Mouse (Mus musculus) midbrain, embryonic 11.5 days (tissue): ENCODE data around the gene Arhgap24. TPM values are rescaled to one million over a fixed set of nuclear protein-coding genes. Genes with fewer than 3 reads are reported as not detected.

ENCODE experiments used
- ATAC-seq: fragments of 200-750 bp; cut with Nextera tagmentation; 2 replicates; pipeline ENCODE4 v1.8.0; 2017; ENCODE audit warnings: moderate TSS enrichment, moderate library complexity; ENCODE audit not compliant: low FRiP score
- DNase-seq: peaks from one replicate; pipeline ENCODE4 v3.0.0; 2015; ENCODE audit warnings: low spot score; ENCODE audit errors: missing footprints
- H3K27ac ChIP-seq: fragments of 300-500 bp; sonication (generic); 2 replicates; pipeline ENCODE4 v1.5.1; 2014; ENCODE audit warnings: low read depth, low read length
- H3K27me3 ChIP-seq: fragments of 300-500 bp; sonication (generic); 2 replicates; pipeline ENCODE4 v1.6.1; 2014; ENCODE audit warnings: mild to moderate bottlenecking, low read length, moderate library complexity, mixed read lengths; ENCODE audit not compliant: control insufficient read depth, insufficient read depth
- H3K36me3 ChIP-seq: fragments of 300-500 bp; sonication (generic); 2 replicates; pipeline ENCODE4 v1.6.1; 2014; ENCODE audit warnings: mild to moderate bottlenecking, low read length, moderate library complexity, mixed read lengths; ENCODE audit not compliant: control insufficient read depth, insufficient read depth
- H3K4me1 ChIP-seq: fragments of 300-500 bp; sonication (generic); 2 replicates; pipeline ENCODE4 v1.6.1; 2014; ENCODE audit warnings: low read length; ENCODE audit not compliant: control insufficient read depth, insufficient read depth
- H3K4me2 ChIP-seq: fragments of 300-500 bp; sonication (generic); 2 replicates; pipeline ENCODE4 v1.6.1; 2014; ENCODE audit warnings: mild to moderate bottlenecking, moderate library complexity
- H3K4me3 ChIP-seq: fragments of 300-500 bp; sonication (generic); 2 replicates; pipeline ENCODE4 v1.5.1; 2014; ENCODE audit warnings: low read depth, low read length
- H3K9ac ChIP-seq: fragments of 300-500 bp; sonication (generic); 2 replicates; pipeline ENCODE4 v1.6.1; 2014; ENCODE audit warnings: low read length
- H3K9me3 ChIP-seq: fragments of 300-500 bp; sonication (generic); 2 replicates; pipeline ENCODE4 v1.6.1; 2016; ENCODE audit warnings: low read length; ENCODE audit not compliant: control insufficient read depth
- WGBS: fragments of 180-500 bp; shearing (Covaris S2); extraction: QIAGEN DNeasy Blood & Tissue Kit; methylation state at CpG from one replicate; pipeline ENCODE4 v1.1.7; 2014; 5-methylcytosine and 5-hydroxymethylcytosine counted together
- polyA plus RNA-seq: library from polyadenylated mRNA; unstranded; fragments of >200 nt; fragmentation: Nextera tagmentation; extraction: Ambion mirVana; gene quantifications from 2 replicates; pipeline ENCODE4 v1.2.1, GENCODE M21; 2014

The Arhgap24 gene
- polyA plus RNA-seq, 1 experiment from 2014 or later = 3.4 TPM

DNA sequence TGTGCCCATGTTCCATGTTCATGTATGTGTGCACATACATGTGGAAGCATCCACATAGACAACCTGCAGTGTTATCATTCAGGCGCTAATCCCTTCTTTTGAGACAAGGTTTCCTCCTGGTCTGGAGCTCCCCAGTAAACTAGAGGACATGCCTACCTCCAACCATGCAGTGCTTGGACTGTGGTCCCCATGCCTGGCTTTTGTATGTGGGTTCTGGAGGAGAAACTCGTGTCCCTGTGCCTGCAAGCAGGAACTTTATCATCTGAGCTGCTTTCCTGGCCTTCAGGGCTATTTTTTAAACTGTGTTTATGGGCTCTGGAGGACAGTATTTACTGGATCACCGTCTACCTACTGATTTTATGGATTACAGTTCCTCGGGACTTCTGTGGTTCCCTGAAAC is 262.9 kb downstream of the Arhgap24 start:
- Histone ChIP-seq H3K9ac (no peak overlapping the region), H3K27ac (no peak overlapping the region), H3K4me1 (no peaks in the 10 kb centered on the region), H3K36me3 (no peaks in the 10 kb centered on the region), H3K27me3 (no peaks in the 10 kb centered on the region), H3K4me2 (no peak overlapping the region), H3K9me3 (no peaks in the 10 kb centered on the region), H3K4me3 (no peak overlapping the region)
- DNase-seq (peak; percentile 59), ATAC-seq (no peak)
- WGBS = 89% methylated on average over 4 of the region's 4 CpGs

DNA sequence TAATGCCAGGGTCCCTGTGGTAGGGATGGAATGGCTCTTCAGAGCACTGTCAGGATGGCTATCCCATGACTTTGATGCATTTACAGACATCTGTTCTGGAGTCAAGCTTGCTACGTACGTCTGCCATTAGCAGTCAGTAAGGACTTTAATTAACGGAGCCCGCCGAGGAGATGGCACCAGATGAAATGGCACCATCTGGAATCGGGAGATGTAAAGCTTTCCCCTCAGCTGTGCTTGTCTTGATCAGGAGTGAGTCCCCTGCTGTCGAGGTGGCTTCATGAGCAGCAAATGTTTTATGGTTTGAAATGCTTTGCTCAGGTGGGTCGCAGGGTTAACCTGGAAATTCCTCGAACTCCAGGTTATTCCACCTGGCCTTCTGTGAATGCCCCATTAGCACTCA is 267.0 kb downstream of the Arhgap24 start:
- no peak for ATAC-seq
- WGBS = 85% methylated on average over 9 of the region's 9 CpGs

DNA sequence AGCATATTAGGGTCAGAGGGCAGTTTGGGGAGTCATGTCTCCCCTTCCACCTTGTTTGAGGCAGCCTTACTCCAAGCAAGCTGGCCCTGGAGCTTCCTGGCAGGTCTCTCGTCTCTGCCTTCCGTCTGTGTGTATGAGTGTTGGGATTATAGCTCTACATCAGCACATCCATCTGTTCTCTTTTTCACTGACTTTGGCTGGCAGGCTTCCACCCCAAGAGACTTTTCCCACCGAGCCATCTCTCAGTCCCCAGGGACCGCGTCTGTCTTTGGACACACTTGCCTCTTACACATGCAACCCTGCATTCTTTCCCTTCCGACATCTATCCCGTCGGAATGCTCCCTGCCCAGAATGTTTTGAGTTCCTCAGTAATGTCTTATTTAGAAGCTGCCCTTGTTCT is 267.8 kb downstream of the Arhgap24 start:
- no peak overlapping the region for H3K4me2 ChIP-seq
- H3K4me1 ChIP-seq = no peaks in the 10 kb centered on the region
- no peak overlapping the region for H3K27ac ChIP-seq
- no peaks in the 10 kb centered on the region for H3K36me3 ChIP-seq
- DNase-seq (no peak), ATAC-seq (no peak)
- H3K9ac ChIP-seq = no peak overlapping the region
- H3K4me3 ChIP-seq = no peak overlapping the region
- WGBS = 67% methylated on average over 8 of the region's 8 CpGs
- H3K27me3 ChIP-seq = no peaks in the 10 kb centered on the region
- no peaks in the 10 kb centered on the region for H3K9me3 ChIP-seq

More for the DNA sequence above, 267.0 kb downstream of the Arhgap24 start:
- Histone ChIP-seq H3K4me2 (no peak overlapping the region), H3K4me1 (no peaks in the 10 kb centered on the region), H3K9ac (no peak overlapping the region), H3K27me3 (no peaks in the 10 kb centered on the region), H3K36me3 (no peaks in the 10 kb centered on the region), H3K9me3 (no peaks in the 10 kb centered on the region), H3K4me3 (no peak overlapping the region), H3K27ac (no peak overlapping the region)
- no peak for DNase-seq

DNA sequence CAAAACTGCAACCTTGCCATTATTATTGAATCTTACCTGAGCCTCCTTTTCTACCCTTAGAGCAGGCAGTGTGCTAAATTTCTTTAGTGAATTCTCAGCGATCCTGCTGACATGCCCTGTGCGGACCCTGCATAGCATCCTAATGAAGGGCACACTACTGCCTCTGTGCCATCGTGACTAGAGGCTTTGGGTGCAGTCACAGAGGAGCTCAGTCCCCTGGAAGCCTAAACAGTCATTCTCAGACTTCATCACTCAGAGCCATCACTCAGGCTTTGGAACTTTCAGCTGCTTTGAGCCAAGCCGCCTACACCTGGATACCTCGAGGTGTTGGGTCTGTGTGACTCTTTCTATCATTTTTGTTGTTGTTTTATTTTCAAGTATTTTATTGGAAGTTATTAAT is 269.5 kb downstream of the Arhgap24 start:
- Histone ChIP-seq H3K27me3 (no peaks in the 10 kb centered on the region), H3K9ac (no peak overlapping the region), H3K9me3 (no peaks in the 10 kb centered on the region), H3K36me3 (no peaks in the 10 kb centered on the region), H3K4me3 (no peak overlapping the region), H3K27ac (no peak overlapping the region), H3K4me2 (no peak overlapping the region), H3K4me1 (no peaks in the 10 kb centered on the region)
- ATAC-seq = no peak
- WGBS = 80% methylated on average over 5 of the region's 5 CpGs
- no peak for DNase-seq

DNA sequence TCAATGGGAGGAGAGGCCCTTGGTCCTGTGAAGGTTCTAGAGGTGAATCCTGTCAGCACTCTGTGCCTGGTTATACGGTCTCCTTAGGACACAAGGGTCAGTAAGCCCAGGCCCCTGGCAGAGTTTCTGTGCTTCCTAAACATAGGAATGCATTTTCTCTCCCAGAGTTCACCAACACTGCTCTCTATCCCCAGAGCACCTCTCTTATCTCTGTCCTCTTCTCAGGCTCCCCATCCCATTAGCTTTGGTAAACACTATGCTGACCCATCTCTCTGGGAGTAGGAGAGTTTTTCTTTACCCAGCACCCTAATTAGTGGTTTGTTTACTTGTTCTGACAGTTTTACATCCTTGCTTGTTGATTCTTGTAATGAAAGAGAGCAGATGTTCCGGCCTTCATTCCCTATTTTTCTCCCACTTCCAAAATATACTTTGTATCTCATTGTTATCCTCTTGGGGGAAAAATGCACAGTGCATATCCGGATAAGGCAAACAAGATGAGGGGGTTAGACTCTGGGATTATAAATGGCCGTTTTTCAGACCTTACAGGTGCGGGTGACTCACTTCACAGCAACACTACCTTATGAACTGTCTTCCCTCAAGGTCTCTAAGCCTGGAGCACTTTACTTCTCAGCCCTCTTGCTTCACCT is 270.6 kb downstream of the Arhgap24 start:
- ATAC-seq = no peak
- Histone ChIP-seq H3K27ac (no peak overlapping the region), H3K4me1 (no peaks in the 10 kb centered on the region), H3K4me2 (no peak overlapping the region), H3K36me3 (no peaks in the 10 kb centered on the region), H3K9me3 (no peaks in the 10 kb centered on the region), H3K27me3 (no peaks in the 10 kb centered on the region), H3K9ac (no peak overlapping the region), H3K4me3 (no peak overlapping the region)
- WGBS = 66% methylated on average over 5 of the region's 5 CpGs
- no peak for DNase-seq

DNA sequence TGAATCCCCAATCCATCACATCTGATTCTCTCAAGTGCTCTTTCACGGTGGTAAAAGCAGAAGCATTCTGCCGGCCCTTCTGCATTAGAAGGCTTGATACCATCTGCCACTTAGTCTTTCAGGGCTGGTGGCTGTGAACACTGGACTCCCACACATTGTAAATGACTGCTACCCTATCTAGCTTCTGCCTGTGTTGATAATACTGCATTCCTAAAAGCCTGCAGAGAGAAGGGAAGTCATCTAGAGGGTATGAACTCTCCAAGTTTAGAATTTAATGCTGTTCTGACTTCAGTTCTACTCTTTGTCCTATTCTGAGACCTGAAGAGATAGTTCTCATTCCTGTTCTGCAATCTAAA is 271.1 kb downstream of the Arhgap24 start:
- Histone ChIP-seq H3K36me3 (no peaks in the 10 kb centered on the region), H3K4me3 (no peak overlapping the region), H3K9me3 (no peaks in the 10 kb centered on the region), H3K27ac (no peak overlapping the region), H3K9ac (no peak overlapping the region), H3K27me3 (no peaks in the 10 kb centered on the region), H3K4me1 (no peaks in the 10 kb centered on the region), H3K4me2 (no peak overlapping the region)
- DNase-seq = no peak
- ATAC-seq = no peak
- WGBS = 64% methylated on average over 2 of the region's 2 CpGs

DNA sequence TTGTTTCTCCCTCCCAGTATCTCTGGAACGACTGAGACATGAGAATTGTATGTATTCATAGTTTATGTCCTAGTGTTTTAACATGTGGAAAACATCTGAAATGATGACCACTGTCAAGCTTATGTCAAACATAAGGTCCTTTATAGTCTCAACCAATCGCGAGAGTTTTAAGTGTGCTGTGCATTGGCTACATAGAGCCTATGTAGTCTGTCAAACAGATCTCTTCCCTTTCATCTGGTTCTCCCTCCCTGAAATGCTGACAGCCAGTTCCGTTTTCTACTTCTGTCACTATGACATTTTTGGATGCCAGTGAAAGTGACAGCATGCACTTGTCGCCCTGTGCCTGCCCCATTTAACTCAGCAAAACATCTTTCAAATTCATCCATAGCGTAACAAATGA is 275.8 kb downstream of the Arhgap24 start:
- DNase-seq (no peak), ATAC-seq (no peak)
- Histone ChIP-seq H3K9me3 (no peaks in the 10 kb centered on the region), H3K4me1 (no peaks in the 10 kb centered on the region), H3K36me3 (no peaks in the 10 kb centered on the region), H3K9ac (no peak overlapping the region), H3K27ac (no peak overlapping the region), H3K27me3 (no peaks in the 10 kb centered on the region), H3K4me2 (no peak overlapping the region), H3K4me3 (no peak overlapping the region)
- WGBS = 89% methylated on average over 6 of the region's 6 CpGs

DNA sequence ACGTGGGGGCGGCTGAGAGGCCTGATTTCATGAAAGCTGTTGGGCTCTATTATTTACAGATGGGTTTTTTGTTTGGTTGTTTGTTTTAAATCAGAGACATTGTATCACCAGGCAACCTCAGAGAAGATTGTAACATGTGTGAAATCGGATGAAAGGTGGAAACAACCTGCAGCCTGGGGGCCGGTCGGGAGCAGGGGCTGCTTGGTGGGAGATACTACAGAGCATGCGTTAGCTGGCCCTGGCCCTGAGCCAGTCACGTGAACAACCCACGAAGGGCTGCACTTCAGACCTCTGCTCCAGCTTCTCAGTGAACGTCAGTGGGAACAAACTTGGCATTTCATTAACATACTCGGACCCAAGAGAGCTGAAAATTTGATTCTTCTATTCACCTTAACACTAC is 284.5 kb downstream of the Arhgap24 start:
- H3K36me3 ChIP-seq = no peaks in the 10 kb centered on the region
- DNase-seq = no peak
- no peak for ATAC-seq
- no peak overlapping the region for H3K27ac ChIP-seq
- no peaks in the 10 kb centered on the region for H3K9me3 ChIP-seq
- H3K4me2 ChIP-seq = no peak overlapping the region
- H3K4me1 ChIP-seq = no peaks in the 10 kb centered on the region
- no peak overlapping the region for H3K9ac ChIP-seq
- H3K4me3 ChIP-seq = no peak overlapping the region
- no peaks in the 10 kb centered on the region for H3K27me3 ChIP-seq
- 89% methylated on average over 10 of the region's 10 CpGs for WGBS

DNA sequence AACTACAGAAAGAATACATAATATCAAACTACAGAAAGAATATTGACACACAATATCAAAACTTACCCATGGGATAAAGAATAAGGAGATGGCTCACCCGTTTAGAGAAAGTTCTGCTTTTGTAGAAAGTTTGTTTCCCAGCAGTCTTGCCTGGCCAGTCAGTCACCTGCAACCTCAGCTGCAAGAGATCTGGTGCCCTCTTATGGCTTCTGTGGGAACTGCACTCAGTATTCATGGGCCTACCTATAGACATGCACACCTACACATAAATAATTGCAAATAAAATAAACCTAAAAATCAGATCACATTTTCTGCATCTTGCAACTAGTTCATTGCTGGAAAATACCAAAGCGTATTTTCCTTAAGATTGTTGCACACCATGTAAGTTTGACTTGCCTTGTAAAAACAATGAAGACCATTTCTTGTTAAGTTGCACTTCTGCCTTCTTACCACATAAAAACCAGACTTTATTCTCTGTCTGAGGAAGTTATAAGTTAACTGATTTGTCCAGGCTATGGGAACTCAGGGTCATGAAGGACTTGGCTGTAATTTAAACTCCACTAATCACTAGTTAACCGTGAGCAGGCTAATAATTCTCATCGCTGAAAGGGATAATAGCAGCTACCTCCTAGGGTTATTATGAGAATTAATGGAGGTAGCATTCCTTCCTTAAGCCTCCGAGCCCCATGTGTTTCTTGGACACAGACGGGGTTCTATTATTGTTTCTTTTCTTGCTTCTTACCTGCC is 285.3 kb downstream of the Arhgap24 start:
- no peak overlapping the region for H3K4me3 ChIP-seq
- H3K4me2 ChIP-seq = no peak overlapping the region
- WGBS = 84% methylated on average over 6 of the region's 6 CpGs
- no peaks in the 10 kb centered on the region for H3K4me1 ChIP-seq
- no peak for ATAC-seq
- H3K9me3 ChIP-seq = no peaks in the 10 kb centered on the region
- no peaks in the 10 kb centered on the region for H3K27me3 ChIP-seq
- no peak overlapping the region for H3K9ac ChIP-seq
- no peak overlapping the region for H3K27ac ChIP-seq
- no peaks in the 10 kb centered on the region for H3K36me3 ChIP-seq
- DNase-seq = peak; percentile 92
